Mouse (Mus musculus) lung, embryonic 16.5 days (tissue): ENCODE data around the gene Zdhhc20. TPM values are rescaled to one million over a fixed set of nuclear protein-coding genes. Genes with fewer than 3 reads are reported as not detected.
"Not testable (repeated sequence)": the region's sequence is repeated elsewhere in the genome, so short reads cannot be mapped to it uniquely, and the experiment has no call there.

Experiments
- ATAC-seq: fragments of 200-750 bp; cut with Nextera tagmentation; 2 replicates; pipeline ENCODE4 v1.8.0; 2017; ENCODE audit warnings: low read depth, mild to moderate bottlenecking, moderate library complexity
- H3K27ac ChIP-seq: fragments of 300-500 bp; sonication (generic); 2 replicates; pipeline ENCODE4 v1.5.1; 2014; ENCODE audit warnings: mild to moderate bottlenecking, control low read depth, low read length
- H3K27me3 ChIP-seq: fragments of 300-500 bp; sonication (generic); 2 replicates; pipeline ENCODE4 v1.6.1; 2014; ENCODE audit warnings: low read depth, low read length, mixed read lengths; ENCODE audit not compliant: control insufficient read depth, insufficient read depth
- H3K36me3 ChIP-seq: fragments of 300-500 bp; sonication (generic); 2 replicates; pipeline ENCODE4 v1.6.1; 2014; ENCODE audit warnings: low read length; ENCODE audit not compliant: control insufficient read depth, insufficient read depth
- H3K4me1 ChIP-seq: fragments of 300-500 bp; sonication (generic); replicated peaks from 2 replicates; pipeline ENCODE4 v1.6.1; 2014; ENCODE audit warnings: low read length, mixed read lengths; ENCODE audit not compliant: control insufficient read depth, insufficient read depth
- H3K4me2 ChIP-seq: fragments of 300-500 bp; sonication (generic); 2 replicates; pipeline ENCODE4 v1.6.1; 2014; ENCODE audit warnings: low read depth, low read length, control low read depth
- H3K4me3 ChIP-seq: fragments of 300-500 bp; sonication (generic); 2 replicates; pipeline ENCODE4 v1.5.1; 2014; ENCODE audit warnings: mild to moderate bottlenecking, low read length, control low read depth
- H3K9ac ChIP-seq: fragments of 300-500 bp; sonication (generic); 2 replicates; pipeline ENCODE4 v1.6.1; 2014; ENCODE audit warnings: low read length, control low read depth
- H3K9me3 ChIP-seq: fragments of 300-500 bp; sonication (generic); 2 replicates; pipeline ENCODE4 v1.6.1; 2016; ENCODE audit warnings: low read length; ENCODE audit not compliant: control insufficient read depth
- WGBS: fragments of 180-500 bp; shearing (Covaris S2); extraction: QIAGEN DNeasy Blood & Tissue Kit; methylation state at CpG from one replicate; pipeline ENCODE4 v1.1.7; 2014; 5-methylcytosine and 5-hydroxymethylcytosine counted together
- polyA plus RNA-seq: library from polyadenylated mRNA; unstranded; fragments of >200 nt; fragmentation: Nextera tagmentation; extraction: Ambion mirVana; gene quantifications from 2 replicates; pipeline ENCODE4 v1.2.1, GENCODE M21; 2015

Zdhhc20 gene
- polyA plus RNA-seq, 1 experiment from 2014 or later, result 76.2 TPM

DNA sequence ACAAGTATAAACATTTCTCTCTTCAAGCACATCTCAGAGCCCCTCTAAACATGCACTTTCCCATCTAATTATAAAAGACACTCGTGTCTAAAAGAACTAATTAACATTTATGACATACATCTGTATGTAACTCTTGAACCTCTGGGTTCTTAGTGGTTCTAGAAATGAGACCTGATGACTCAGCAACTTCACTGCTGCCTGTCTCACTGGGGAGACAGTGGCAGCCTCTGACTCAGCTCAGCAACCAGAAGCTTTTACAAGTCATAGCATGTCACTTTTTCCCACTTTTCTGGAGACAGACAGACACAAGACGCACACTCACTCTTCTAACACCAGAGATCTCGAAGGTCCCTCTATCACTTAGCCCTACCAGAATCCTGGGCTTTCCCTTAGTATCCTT lies 39.7 kb downstream of the Zdhhc20 start:
- Histone ChIP-seq H3K27me3 (no peaks in the 10 kb centered on the region), H3K27ac (no peak overlapping the region), H3K4me1 (no peaks in the 10 kb centered on the region), H3K9me3 (no peaks in the 10 kb centered on the region), H3K4me3 (no peak overlapping the region), H3K36me3 (peaks cover 4% of the 10 kb centered on the region), H3K9ac (no peak overlapping the region), H3K4me2 (no peak overlapping the region)
- no peak for ATAC-seq
- WGBS, result 86% methylated on average over 3 of the region's 3 CpGs

DNA sequence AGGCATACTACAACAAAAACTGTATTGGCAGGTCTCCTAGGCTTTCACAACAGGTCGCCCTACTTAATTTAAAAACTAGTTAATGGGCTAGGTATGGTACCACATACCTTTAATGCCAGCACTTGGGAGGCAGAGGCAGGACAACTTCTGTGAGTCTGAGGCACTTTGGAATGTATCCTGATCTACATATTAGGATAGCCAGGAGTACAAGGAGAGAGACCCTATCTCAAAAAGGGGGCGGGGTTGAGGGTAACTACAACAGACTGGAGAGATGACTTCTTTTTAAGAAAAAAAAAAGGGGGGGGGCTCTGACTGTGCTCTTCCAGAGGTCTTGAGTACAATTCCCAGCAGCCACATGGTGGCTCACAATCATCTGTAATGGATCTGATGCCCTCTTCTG lies 41.4 kb downstream of the Zdhhc20 start:
- 89% methylated on average over 2 of the region's 2 CpGs for WGBS
- no peak overlapping the region for H3K9ac ChIP-seq
- no peak overlapping the region for H3K4me2 ChIP-seq
- no peak for ATAC-seq
- peaks cover 10% of the 10 kb centered on the region for H3K36me3 ChIP-seq
- H3K4me1 ChIP-seq, result no peaks in the 10 kb centered on the region
- H3K27ac ChIP-seq, result no peak overlapping the region
- no peaks in the 10 kb centered on the region for H3K27me3 ChIP-seq
- no peaks in the 10 kb centered on the region for H3K9me3 ChIP-seq
- no peak overlapping the region for H3K4me3 ChIP-seq

DNA sequence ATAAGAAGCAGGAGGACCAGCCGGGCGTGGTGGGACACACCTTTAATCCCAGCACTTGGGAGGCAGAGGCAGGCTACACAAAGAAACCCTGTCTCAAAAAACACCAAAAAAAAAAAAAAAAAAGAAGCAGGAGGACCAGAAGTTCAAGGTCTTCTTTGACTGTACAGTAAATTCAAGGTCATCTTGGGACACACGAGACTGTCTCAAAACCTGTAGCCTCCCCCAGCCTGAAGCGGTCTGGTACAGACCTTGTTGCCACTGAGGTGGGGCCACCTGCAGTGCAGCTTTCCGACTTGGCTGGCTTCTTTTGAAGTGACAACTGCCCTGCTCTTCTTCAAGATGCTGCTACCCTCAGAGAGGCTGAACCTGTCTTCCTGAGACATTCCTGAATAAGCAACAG lies 42.0 kb downstream of the Zdhhc20 start:
- H3K4me1 ChIP-seq, H3K27me3 ChIP-seq, H3K9ac ChIP-seq, H3K4me2 ChIP-seq, H3K9me3 ChIP-seq, ATAC-seq, H3K27ac ChIP-seq, H3K4me3 ChIP-seq: not testable (repeated sequence)
- peaks cover 10% of the 10 kb centered on the region for H3K36me3 ChIP-seq
- WGBS, result 81% methylated on average over 5 of the region's 5 CpGs

DNA sequence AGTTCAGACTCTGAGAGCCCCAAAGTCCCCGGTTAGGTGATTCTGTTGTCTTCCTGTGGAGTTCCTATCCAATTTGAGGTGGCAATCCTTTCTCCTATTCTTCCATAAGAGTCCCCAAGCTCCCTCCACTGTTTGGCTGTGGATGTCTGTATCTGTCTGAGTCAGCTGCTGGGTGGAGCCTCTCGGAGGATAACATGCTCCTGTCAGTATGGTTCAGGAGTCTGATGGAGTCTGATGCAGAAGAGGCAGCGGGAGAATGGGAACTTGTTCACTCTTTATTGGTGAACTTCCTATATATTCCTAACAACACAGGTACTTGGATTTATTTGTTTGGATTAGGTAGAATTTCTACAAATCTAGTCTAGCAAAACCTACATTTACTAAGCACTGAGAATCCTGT lies 45.5 kb downstream of the Zdhhc20 start:
- H3K4me3 ChIP-seq, result no peak overlapping the region
- no peaks in the 10 kb centered on the region for H3K27me3 ChIP-seq
- H3K9ac ChIP-seq, result no peak overlapping the region
- no peak overlapping the region for H3K4me2 ChIP-seq
- H3K27ac ChIP-seq, result no peak overlapping the region
- WGBS, result 91% methylated on average over 3 of the region's 3 CpGs
- H3K36me3 ChIP-seq, result peaks cover 17% of the 10 kb centered on the region
- H3K4me1 ChIP-seq, result no peaks in the 10 kb centered on the region
- ATAC-seq, result no peak
- no peaks in the 10 kb centered on the region for H3K9me3 ChIP-seq

- peaks cover 18% of the 10 kb centered on the region; the same call in 1 of the 2 replicates for H3K36me3 ChIP-seq
These were observed 54.9 kb downstream of the Zdhhc20 start for GRCm38 (mm10) chr14:57835157-57835556.

GRCm38 (mm10) chr14:57833526-57833925 lies 56.5 kb downstream of the Zdhhc20 start:
- ATAC-seq, result no peak
- Histone ChIP-seq H3K4me2 (no peak overlapping the region), H3K27ac (peak overlapping the region; percentile 55), H3K9ac (no peak overlapping the region), H3K4me1 (no peaks in the 10 kb centered on the region), H3K36me3 (peaks cover 16% of the 10 kb centered on the region; the same call in 1 of the 2 replicates), H3K9me3 (no peaks in the 10 kb centered on the region), H3K4me3 (no peak overlapping the region), H3K27me3 (no peaks in the 10 kb centered on the region)
- WGBS, result 64% methylated on average over 2 of the region's 2 CpGs

More at GRCm38 (mm10) chr14:57835157-57835556, 54.9 kb downstream of the Zdhhc20 start:
- no peak overlapping the region for H3K9ac ChIP-seq
- H3K27me3 ChIP-seq, result no peaks in the 10 kb centered on the region
- H3K4me1 ChIP-seq, result no peaks in the 10 kb centered on the region
- 83% methylated on average over 10 of the region's 10 CpGs for WGBS
- H3K4me3 ChIP-seq, result no peak overlapping the region
- no peak for ATAC-seq
- H3K4me2 ChIP-seq, result no peak overlapping the region
- H3K27ac ChIP-seq, result no peak overlapping the region
- H3K9me3 ChIP-seq, result no peaks in the 10 kb centered on the region

GRCm38 (mm10) chr14:57827284-57827683 lies 62.8 kb downstream of the Zdhhc20 start:
- Histone ChIP-seq H3K9me3 (no peaks in the 10 kb centered on the region), H3K4me1 (peaks cover 13% of the 10 kb centered on the region), H3K36me3 (peaks cover under 1% of the 10 kb centered on the region; the same call in 1 of the 2 replicates), H3K27ac (no peak overlapping the region), H3K4me3 (peak overlapping the region; percentile 76), H3K9ac (peak overlapping the region; percentile 91), H3K4me2 (peak overlapping the region; percentile 71), H3K27me3 (no peaks in the 10 kb centered on the region)
- no peak for ATAC-seq
- WGBS, result 71% methylated on average over 1 of the region's 1 CpGs

DNA sequence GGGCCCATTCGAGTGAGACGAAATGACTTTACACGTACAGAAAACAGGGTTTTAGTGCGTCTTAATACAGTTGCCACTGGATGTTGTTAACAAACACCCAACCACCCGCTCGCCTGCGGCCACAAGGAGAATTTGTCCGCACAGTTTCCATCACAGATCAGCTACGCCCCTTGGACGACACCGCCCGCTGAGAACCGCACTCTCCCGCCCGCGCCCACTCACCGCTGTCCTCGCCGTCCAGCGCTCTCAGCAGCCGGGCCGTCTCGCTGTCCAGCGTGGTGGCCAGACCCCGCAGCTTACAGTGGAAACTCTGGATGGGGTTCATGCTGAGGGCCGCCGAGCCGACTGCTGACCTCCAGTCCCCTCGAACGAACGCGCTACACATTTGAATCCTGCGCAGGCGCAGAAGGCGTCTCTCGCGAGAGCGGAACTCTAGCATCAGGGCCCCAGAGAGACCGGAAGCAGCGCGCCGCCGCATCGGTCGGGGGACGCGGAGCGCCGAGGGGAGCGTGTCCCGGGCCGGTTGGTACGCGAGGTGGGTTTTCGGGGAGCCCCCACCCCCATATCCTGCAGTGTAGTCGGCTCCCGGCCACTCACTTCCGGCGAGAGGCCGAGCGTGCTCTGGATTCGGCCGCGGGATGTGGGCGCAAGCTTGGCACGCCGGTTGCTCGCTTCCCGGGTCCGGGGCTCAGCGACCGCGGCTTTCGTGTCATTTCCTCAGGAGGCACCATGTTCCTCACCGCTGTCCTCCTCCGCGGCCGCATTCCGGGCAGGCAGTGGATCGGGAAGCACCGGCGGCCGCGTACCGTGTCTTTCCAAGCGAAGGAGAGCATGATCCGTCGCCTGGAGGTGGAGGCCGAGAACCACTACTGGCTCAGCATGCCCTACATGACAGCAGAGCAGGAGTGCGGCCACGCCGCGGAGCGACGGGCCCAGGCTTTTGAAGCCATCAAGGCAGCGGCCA lies 64.0 kb downstream of the Zdhhc20 start, which contains the start of the genes Ska3 and Mrpl57:
TSS of gene Ska3 (minus strand) at position 398 of the 964 bp plus-strand sequence.
TSS of gene Mrpl57 (plus strand) at position 447 of the 964 bp plus-strand sequence.
- Histone ChIP-seq H3K4me1 (peaks cover 13% of the 10 kb centered on the region), H3K4me3 (peak within 1 kb of the TSS; percentile 76), H3K27me3 (no peaks in the 10 kb centered on the region), H3K4me2 (peak within 1 kb of the TSS; percentile 71), H3K9ac (peak within 1 kb of the TSS; percentile 91), H3K27ac (peak within 1 kb of the TSS; percentile 94), H3K9me3 (no peaks in the 10 kb centered on the region), H3K36me3 (peaks cover 11% of the 10 kb centered on the region; the same call in 1 of the 2 replicates)
- under 1% methylated on average over 95 of the region's 96 CpGs for WGBS
- peak; percentile 97 for ATAC-seq

DNA sequence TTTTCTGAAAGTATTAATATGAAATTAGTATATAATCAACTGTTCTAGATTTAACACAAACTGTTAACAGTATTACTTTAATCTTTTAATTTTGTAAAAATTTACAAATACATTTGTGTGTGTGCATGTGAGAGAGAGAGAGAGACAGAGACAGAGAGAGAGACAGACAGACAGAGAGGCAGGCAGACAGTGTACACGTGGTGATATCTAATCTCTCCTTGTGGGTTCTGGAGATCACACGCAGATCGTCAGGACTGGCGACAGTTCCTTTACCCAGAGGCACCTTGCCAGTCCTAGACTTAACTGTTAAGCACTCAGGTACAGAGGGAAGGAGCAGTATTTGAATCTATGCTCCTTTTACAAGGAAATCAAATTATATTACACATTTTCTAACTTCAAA lies 69.2 kb downstream of the Zdhhc20 start:
- Histone ChIP-seq H3K36me3 (peaks cover 36% of the 10 kb centered on the region), H3K27me3 (no peaks in the 10 kb centered on the region), H3K4me2 (no peak overlapping the region), H3K27ac (no peak overlapping the region), H3K4me3 (no peak overlapping the region), H3K9me3 (no peaks in the 10 kb centered on the region), H3K4me1 (peaks cover 3% of the 10 kb centered on the region; the same call in 1 of the 2 replicates), H3K9ac (no peak overlapping the region)
- 80% methylated on average over 4 of the region's 4 CpGs for WGBS
- ATAC-seq, result no peak
